Mouse (Mus musculus): ENCODE data around the gene Bcas2.
A peak's percentile ranks its signal among the peaks of the same experiment; 100 is the strongest.
"Not testable (repeated sequence)": the region's sequence is repeated elsewhere in the genome, so short reads cannot be mapped to it uniquely, and the experiment has no call there.

Gene Bcas2

GRCm38 (mm10) chr3:103159232-103159900 is 12.1 kb upstream of the Bcas2 start:
- no peak for DNase-seq (ENCODE audit: low spot score)

- peak; percentile 66 for DNase-seq (ENCODE audit: low spot score)
Measured at GRCm38 (mm10) chr3:103169771-103170170, 1.7 kb upstream of the Bcas2 start.

DNA sequence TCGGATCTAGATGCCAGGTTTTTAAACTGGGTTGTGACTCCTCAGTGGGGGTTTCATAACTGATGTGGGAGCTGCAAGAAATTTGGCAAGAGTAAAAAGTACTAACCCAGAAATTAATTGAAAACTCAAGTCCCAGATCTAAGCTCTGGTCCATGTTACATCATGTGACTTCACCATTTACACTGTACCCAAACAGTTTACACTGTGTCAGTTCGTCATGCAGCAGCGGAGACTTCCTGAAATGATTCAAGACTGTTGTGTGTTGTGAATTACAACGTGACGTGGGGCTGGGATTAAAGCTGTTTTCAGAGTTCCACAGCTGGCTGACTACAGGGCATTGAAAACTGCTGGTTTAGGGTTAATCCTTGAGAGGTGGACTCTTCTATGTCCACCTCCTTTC is 1.2 kb downstream of the Bcas2 start:
- DNase-seq (ENCODE audit: low spot score) = no peak

DNA sequence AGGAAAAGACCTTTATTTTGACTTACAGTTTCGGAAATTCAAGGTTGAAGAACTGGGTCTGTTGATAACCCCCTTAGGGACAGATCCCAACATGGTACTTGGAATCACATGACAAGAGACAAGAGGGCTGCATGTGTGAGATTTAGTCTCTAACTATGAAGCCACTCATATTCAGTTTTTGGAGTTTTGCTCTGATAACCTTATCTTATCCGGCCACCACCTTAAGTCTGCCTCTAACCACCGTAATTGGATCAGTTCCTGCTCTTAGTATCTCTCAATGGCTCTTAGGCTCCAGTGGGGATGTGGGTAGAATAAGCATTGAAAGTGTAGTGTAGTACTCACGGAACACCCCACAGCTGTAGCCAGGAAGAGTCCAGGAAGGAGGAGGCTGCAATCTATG is 5.3 kb downstream of the Bcas2 start:
- DNase-seq (ENCODE audit: low spot score) = no peak

DNA sequence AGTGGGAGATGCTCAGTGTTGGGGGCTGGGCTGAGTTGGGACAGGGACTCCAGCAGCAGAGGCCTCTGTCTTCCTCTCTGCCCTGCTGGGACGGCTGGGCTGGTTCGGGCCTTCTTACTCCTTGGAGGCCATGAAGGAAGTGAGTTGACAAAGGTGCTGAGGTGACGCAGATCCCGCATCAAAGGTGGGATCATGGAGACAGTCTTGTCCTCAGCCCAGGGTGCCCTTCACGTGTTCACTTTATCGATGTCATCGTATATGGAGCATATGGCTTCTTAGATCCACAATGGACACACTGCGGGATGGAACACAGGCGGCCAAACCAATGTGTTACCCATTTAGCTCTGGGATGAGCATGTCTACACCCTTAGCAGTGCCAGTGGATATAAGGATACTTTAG is 8.1 kb downstream of the Bcas2 start:
- DNase-seq (ENCODE audit: low spot score) = no peak

- no peak for DNase-seq (ENCODE audit: low spot score)
Measured at GRCm38 (mm10) chr3:103181171-103181570, 9.7 kb downstream of the Bcas2 start.

GRCm38 (mm10) chr3:103182821-103183220 is 11.4 kb downstream of the Bcas2 start:
- no peak for DNase-seq (ENCODE audit: low spot score)

DNA sequence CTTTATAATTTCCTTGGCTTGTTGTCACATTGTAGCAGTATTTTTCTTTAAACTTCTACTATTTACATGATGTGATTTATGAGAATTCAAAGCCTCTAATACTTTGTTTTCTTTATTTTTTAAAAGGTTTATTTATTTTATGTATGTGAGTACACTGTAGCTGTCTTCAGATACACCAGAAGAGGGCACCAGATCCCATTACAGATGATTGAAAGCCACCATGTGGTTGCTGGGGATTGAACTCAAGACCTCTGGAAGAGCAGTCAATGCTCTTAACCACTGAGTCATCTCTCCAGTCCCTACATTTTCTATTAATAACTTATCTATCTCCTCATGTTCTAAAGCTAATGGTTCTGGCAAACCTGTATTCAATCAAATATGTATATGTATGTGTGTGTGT is 13.0 kb downstream of the Bcas2 start:
- not testable (repeated sequence) for DNase-seq (ENCODE audit: low spot score)

DNA sequence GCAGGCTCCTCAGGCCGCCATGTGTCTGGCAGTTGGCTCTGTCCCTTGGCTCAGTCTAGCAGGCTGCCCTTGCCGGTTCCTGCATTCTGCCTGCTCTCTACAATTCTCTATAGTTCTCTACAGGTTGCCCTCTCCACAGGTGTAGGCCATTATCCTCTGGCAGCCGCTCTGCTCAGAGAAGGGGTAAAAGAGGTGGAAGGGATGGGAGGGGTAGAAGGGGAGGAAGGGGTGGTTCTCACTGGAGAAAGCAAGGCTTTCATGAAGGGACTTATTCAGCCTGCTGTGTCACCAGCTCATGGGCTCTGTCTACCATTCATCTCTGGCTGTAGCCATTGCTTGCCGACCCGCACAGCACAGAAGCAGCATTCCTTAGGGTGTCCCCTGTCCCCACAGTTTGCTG is 17.0 kb downstream of the Bcas2 start:
- no peak for DNase-seq (ENCODE audit: low spot score)

- DNase-seq (ENCODE audit: low spot score) = no peak
Measured at GRCm38 (mm10) chr3:103188856-103189255, 17.4 kb downstream of the Bcas2 start.

GRCm38 (mm10) chr3:103192161-103192560 is 20.7 kb downstream of the Bcas2 start:
- DNase-seq (ENCODE audit: low spot score) = no peak

DNA sequence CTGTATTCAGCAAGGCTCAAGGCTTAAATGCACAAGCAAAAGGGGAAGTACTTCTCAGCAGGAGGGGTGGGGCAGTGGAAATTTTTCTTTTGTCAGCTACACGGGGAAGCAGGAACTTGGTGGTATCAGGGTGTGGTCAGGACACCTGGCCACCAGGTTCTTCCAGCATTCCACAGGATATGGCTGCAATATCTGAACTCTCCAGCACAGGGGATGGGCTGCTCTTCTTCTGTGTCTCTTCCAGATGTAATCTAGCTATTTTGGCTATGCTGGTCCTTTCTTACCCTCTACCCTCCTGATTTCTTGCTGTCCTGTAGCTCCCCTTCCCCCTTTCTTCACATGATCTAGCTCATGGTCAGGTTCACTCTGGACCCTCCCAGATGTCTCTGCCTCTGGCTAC is 21.7 kb downstream of the Bcas2 start:
- no peak for DNase-seq (ENCODE audit: low spot score)

GRCm38 (mm10) chr3:103196320-103196823 is 24.9 kb downstream of the Bcas2 start:
- DNase-seq (ENCODE audit: low spot score) = no peak

DNA sequence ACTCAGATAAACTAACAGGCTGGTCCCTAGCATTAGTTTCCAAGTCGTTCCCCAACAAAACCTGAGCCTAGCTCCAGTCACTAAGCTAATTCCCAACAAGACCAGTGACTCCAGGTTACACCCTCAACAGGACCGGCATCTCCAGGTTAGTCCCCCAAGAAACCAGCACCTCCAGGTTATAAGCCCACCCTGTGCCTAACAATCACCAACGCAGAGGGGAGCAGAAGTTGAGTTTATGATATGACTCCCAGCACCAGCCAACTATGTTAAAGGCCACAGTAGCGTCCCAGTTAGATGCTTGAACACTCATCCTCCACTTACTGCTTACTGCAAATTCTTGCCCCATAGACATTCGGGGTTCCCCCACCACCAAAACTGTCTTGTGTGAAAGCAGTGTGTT is 27.9 kb downstream of the Bcas2 start:
- no peak for DNase-seq (ENCODE audit: low spot score)

GRCm38 (mm10) chr3:103201105-103201504 is 29.6 kb downstream of the Bcas2 start:
- not testable (repeated sequence) for DNase-seq (ENCODE audit: low spot score)

GRCm38 (mm10) chr3:103203554-103203953 is 32.1 kb downstream of the Bcas2 start:
- DNase-seq (ENCODE audit: low spot score) = no peak

- DNase-seq (ENCODE audit: low spot score) = no peak
Measured at GRCm38 (mm10) chr3:103204445-103204844, 33.0 kb downstream of the Bcas2 start.

DNA sequence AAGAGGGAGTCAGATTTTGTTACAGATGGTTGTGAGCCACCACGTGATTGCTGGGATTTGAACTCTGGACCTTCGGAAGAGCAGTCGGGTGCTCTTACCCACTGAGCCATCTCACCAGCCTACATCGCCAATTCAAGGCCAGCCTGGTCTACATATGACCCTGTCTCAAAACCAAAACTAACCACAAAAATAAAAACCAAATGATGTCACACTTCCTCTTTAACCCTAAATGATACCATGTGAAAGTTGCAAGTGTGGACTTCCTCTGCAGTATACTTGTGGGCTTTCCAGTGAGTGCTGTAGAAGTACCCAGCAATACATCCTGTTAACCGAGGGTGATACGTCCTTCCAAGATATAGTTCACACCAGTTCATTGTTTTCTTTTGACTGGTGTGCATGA is 34.9 kb downstream of the Bcas2 start:
- DNase-seq (ENCODE audit: low spot score) = peak; percentile 7

DNA sequence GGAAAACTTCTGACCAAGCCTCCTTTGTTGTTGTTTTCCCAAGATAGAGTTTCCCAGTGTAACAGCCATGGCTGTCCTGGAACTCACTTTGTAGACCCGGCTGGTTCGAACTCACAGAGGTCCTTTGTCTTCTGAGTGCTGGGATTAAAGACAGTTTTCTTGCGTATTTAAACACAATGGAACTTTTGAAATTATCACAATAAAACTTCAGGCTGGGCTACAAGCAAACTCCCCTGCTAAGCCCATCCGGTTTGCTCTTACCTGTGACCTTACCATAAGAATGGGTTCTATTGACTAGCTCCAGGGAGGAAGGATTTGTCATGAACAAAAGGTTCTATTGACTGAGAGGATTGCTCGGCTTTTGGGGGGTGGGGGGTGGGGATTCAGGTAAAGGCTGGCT is 36.3 kb downstream of the Bcas2 start:
- no peak for DNase-seq (ENCODE audit: low spot score)

DNA sequence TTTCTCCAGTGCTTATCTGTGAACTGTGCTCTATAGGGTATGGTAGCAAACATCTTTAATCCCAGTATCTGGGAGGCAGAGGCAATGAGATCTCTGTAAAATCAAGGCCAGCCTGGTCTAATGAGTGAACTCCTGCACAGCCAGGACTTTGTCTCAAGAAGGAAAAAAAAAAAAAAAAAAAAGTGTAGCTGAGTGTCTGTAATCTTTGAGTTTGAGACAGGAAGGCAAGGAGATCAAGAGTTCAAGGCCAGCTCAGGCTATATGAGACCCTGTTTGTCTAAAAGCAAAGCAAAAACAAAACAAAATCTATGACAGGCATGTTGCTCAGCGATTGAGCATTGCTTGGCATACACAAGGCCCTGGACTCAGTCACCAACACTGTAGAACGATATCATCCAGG is 36.8 kb downstream of the Bcas2 start:
- DNase-seq (ENCODE audit: low spot score) = no peak

- no peak for DNase-seq (ENCODE audit: low spot score)
Measured at GRCm38 (mm10) chr3:103211101-103211500, 39.6 kb downstream of the Bcas2 start.

DNA sequence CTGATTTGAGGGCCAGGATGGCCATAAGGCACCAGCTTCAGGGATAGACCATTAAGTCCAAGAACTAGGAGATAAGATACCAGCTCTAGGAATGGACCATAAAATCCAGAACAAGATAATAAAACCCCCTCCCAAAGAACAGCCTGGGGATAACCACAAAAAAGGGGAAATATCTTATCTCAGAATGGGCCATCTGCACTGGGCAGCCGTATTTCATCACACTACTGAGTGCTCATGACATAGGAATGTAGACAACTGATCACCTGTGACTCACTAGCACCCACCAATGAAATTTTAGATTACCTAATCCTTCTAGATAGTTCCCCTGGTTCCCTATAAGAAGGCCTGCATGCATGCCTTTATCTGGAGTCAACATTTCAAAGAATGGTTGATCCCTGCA is 40.7 kb downstream of the Bcas2 start:
- no peak for DNase-seq (ENCODE audit: low spot score)

DNA sequence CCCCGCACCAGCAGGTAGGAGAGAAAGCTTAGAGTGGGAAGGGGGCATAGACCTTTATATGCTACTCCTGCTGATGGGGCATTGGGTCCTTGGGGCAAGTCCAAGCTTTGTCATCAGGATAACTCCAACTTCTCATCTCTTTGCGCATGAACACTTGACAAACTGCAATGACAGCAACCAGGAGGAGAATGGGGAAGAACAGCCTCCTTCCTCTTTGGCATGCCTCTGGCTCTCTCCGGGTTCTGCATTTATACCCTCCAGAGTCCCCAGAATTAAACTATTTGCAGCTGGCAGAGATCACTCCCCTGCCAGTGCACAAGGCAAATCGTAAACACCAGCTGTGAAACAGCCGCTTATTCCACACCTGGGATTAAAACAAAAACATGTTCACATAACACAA is 42.1 kb downstream of the Bcas2 start:
- no peak for DNase-seq (ENCODE audit: low spot score)

- no peak for DNase-seq (ENCODE audit: low spot score)
Measured at GRCm38 (mm10) chr3:103214593-103215285, 43.3 kb downstream of the Bcas2 start.
